Mouse (Mus musculus) megakaryocyte, embryonic 14.5 days (primary cell): Measurements from ENCODE around the gene Itgae.

Experiments
- FLI1 ChIP-seq: IDR thresholded peaks from 2 replicates; pipeline ENCODE4 v1.6.1; 2012; ENCODE audit warnings: low read length, inconsistent platforms, mixed read lengths
- GATA1 ChIP-seq: IDR thresholded peaks from 3 replicates; pipeline ENCODE4 v1.6.1; 2012; ENCODE audit warnings: mixed read lengths, low read length, inconsistent platforms, borderline replicate concordance

GRCm38 (mm10) chr11:73077211-73077720 lies 13.1 kb upstream of the Itgae start:
- no peak for TF ChIP-seq GATA1
- no peak for TF ChIP-seq FLI1
